Comparison of ENCODE assay signal across 19 mouse cellular contexts in the genomic region with DNA sequence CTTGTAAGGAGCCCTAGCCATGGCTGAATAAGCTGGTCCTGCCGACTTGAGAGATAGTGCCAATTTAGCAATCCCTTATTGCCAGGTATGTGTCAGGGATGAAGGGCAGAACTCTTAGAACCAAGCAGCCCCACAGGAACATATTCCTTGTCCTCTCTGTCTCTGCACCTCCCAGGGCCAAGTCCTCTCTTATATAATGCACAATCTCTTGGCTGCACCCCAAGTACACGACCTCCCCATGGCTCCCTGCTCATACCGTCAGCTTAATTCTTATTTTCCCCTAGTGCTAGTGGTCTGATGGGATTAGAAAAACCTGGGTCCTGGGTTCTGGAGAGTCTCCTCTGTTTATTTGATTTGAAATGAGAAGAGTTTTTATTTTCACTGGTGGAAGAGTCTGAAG.
"Had no signal": no experiment of that assay in that cellular context is flagged by ENCODE, and none has a peak within 500 bp of the region (broad histone marks: within the 10 kb centered on the region; RNA-seq: fewer than 3 reads in every experiment).

No protein-coding gene starts in this region.

- H3K9me3 ChIP-seq: liver, embryonic 15.5 days; lung, embryonic 15.5 days; megakaryocyte, embryonic 14.5 days; midbrain, embryonic 10.5 days; midbrain, embryonic 15.5 days; neural tube, embryonic 12.5 days; neural tube, embryonic 15.5 days; stomach, embryonic 15.5 days had no signal

- H3K27ac ChIP-seq: left cerebral cortex, adult 2 months; liver, embryonic 15.5 days; lung, embryonic 15.5 days; midbrain, embryonic 10.5 days; midbrain, embryonic 15.5 days; neural tube, embryonic 12.5 days; neural tube, embryonic 15.5 days; stomach, embryonic 15.5 days had no signal

- H3K36me3 ChIP-seq: liver, embryonic 15.5 days; lung, embryonic 15.5 days; midbrain, embryonic 10.5 days; midbrain, embryonic 15.5 days; neural tube, embryonic 12.5 days; neural tube, embryonic 15.5 days; stomach, embryonic 15.5 days had no signal

- H3K4me2 ChIP-seq: liver, embryonic 11.5 days; liver, embryonic 15.5 days; lung, embryonic 15.5 days; midbrain, embryonic 15.5 days; neural tube, embryonic 12.5 days; neural tube, embryonic 15.5 days; stomach, embryonic 15.5 days had no signal

- H3K27me3 ChIP-seq: liver, embryonic 15.5 days; lung, embryonic 15.5 days; midbrain, embryonic 15.5 days; neural tube, embryonic 12.5 days; neural tube, embryonic 15.5 days; stomach, embryonic 15.5 days had no signal

- ATAC-seq: midbrain, embryonic 15.5 days had no signal

- H3K4me3 ChIP-seq: left cerebral cortex, adult 2 months; liver, embryonic 15.5 days; lung, embryonic 15.5 days; megakaryocyte, embryonic 14.5 days; midbrain, embryonic 10.5 days; midbrain, embryonic 15.5 days; neural tube, embryonic 12.5 days; neural tube, embryonic 15.5 days; stomach, embryonic 15.5 days had no signal

- H3K9ac ChIP-seq: liver, embryonic 15.5 days; lung, embryonic 15.5 days; midbrain, embryonic 15.5 days; neural tube, embryonic 12.5 days; neural tube, embryonic 15.5 days; stomach, embryonic 15.5 days had no signal

- DNase-seq: kidney, postnatal 14 days; layer of hippocampus, postnatal 36 days; lung, adult 18-20 months; lung, postnatal 10 days; lung, postnatal 36 days; right cerebral cortex, adult 18-20 months; right cerebral cortex, postnatal 14 days; right cerebral cortex, postnatal 4 days; thymus, postnatal 25 days had no signal

- H3K4me1 ChIP-seq: lung, embryonic 15.5 days; megakaryocyte, embryonic 14.5 days; neural tube, embryonic 15.5 days; stomach, embryonic 15.5 days had no signal
